Mouse (Mus musculus): Measurements from ENCODE around the gene Cyp2d26.
A peak's percentile ranks its signal among the peaks of the same experiment; 100 is the strongest.
"Not testable (repeated sequence)": the region's sequence is repeated elsewhere in the genome, so short reads cannot be mapped to it uniquely, and the experiment has no call there.

Cyp2d26 gene

DNA sequence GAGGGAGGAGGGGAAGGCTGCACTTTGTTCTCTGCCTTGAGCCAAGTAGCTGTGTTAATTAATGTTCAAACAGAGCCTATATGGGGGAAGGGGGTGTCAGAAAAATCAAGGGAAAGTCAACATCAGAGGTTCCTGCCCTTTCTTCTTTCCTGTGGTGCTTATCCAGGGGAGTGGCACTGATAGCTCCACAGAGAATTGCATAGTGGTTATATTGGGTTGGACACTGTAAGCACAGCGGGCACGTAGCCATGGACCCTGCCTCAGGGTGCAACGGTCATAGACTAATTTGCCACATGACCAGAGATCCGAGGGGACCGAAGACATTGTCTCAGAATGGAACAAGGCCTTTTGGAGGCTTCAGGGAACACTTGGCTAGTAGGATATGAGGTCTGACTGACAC lies at the start of gene Cyp2d26:
Gene Cyp2d26 (minus strand): TSS at position 18 of the 400 bp plus-strand sequence.
- DNase-seq (ENCODE audit: low spot score in 2 of 2) = no peak

- no peak for DNase-seq (ENCODE audit: low spot score in 2 of 2)
These were observed 45.1 kb upstream of the Cyp2d26 start for GRCm38 (mm10) chr15:82839146-82839545.

DNA sequence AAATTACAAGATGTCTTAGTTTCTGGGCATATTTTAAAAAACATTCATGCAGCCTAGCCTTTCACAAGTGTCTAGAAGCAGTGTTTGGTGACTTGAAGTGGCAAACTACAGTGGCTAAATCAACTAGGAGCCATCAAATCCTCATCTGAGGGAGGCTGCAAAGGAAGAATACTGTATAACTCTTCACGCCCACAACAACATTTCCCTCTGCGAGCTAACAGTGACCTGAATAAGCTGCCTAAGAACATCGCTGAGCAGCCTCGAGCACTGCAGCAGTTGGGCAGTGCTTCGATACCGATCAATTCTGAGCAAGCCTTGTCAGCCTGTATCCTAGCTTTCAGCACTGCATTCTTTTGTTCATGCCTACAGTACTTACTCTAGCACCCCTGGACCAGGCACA lies 35.8 kb upstream of the Cyp2d26 start:
- no peak for DNase-seq (ENCODE audit: low spot score in 2 of 2)

- no peak for DNase-seq (ENCODE audit: low spot score in 2 of 2)
These were observed 31.8 kb upstream of the Cyp2d26 start for GRCm38 (mm10) chr15:82825866-82826265.

DNA sequence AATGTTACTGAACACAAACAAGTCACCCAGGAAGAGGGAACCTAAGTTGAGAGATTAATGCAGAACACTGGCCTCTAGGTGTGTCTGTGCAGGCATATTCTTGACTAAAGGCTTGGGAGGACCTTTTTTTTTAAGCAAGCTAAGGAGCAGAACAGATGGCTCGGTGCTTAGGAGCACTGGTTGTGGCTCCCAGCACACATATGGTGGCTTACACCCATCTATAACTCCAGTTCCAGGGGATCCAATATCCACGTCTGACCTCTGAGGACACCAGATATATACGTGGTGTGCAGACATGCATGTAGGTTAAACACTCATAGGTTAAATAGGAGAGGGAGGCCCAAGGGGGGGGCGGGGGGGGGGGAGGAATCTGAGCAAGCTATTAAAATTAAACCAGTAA lies 28.3 kb upstream of the Cyp2d26 start:
- DNase-seq (ENCODE audit: low spot score in 2 of 2) = no peak

GRCm38 (mm10) chr15:82821657-82822056 lies 27.6 kb upstream of the Cyp2d26 start:
- DNase-seq (ENCODE audit: low spot score in 2 of 2) = no peak

DNA sequence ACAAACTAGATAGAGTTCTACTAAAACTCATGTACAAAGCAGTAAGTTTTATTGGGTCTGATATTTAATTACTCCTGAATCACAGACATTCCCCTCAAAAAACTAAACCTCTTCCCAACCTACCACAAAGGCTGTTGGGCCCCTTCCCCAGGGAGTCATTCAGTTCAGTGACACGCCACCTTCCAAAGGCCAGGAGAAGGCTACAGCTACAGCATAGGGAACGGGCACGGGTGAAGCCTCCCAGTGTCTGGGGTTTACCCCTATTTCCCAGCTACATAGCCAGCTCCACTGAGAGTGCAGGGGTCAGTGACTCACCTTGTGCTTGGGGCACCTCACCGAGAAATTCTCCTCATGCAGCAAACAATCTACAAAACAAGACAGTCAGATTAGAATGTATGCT lies 21.2 kb upstream of the Cyp2d26 start:
- no peak for DNase-seq (ENCODE audit: low spot score in 2 of 2)

DNA sequence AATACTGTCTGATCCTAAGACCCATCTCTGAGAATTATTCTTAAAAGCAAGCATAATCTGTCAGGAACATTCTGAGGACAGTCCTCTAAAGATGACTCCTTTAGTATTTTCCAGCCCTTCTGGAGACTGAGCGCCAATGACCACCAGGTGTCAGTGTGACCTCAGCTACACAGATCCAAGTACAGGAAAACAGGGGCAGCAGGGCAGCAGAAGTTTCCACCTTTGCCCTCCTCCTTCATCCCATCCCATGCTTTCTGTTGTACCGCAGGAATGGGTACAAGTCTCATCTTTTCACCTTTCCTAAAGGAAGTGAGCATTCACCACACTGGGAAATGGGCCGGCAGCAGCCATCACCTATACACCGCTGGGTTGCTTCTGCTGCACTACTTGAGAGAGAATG lies 20.7 kb upstream of the Cyp2d26 start:
- peak; percentile 50 to 76 for DNase-seq (ENCODE audit: low spot score in 2 of 2)

DNA sequence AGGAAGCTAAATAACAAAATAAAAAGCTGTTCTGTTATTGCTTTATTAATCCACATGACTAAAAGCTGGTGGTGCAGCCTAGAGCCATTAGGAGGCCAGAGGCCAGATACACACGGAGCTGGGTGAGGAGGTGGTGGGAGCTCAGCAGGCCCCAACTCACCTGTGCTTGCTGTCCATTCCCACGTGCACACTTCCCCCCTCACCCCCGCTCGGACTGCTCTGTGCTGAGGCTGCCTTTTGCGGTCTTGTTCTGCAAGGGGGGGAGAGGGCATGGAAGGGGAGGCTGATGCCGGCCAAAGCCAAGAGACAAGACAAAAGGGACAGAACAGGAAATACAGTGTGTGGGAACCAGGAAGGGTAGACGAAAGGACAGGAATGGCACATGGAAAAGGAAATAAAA lies 20.2 kb upstream of the Cyp2d26 start:
- no peak for DNase-seq (ENCODE audit: low spot score in 2 of 2)

- DNase-seq (ENCODE audit: low spot score in 2 of 2) = no peak
These were observed 16.5 kb upstream of the Cyp2d26 start for GRCm38 (mm10) chr15:82810556-82810955.

GRCm38 (mm10) chr15:82809511-82809910 lies 15.4 kb upstream of the Cyp2d26 start:
- DNase-seq (ENCODE audit: low spot score in 2 of 2) = peak; percentile 41 to 67

DNA sequence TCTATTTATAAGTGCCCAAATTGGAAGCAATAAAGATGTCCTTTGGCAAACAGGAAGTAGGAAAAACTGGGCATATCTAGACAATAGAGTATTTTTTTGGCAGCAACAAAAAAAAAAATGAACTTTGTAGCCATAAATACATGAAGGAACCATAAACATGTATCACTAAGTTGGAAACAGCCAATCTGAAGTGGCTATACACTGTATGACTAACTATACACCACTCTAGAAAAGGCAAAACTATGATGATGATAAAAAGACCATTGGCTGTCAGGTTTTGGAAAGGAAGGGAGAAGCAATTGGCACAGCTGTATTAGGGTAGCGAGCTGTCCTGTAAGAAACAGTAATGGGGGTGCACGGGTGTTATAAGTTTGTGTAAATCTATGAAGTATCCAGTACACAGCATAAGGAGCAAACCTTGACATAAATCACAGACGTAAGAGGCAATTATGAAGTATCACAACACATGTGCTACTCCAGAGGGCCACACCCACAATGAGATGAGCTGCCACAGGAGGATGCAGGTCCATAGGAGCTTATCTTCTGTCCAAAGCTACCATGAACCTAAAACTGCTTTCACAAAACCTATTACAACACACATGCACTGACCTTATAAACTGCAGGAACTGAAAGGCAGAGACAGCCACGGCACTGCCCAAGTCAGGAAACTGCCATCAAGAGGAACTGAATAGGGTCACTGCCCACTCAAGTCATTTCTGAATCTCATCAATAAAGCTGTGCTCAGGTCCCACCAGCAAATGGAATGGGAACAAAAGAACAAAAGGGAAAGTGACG lies 13.1 kb upstream of the Cyp2d26 start:
- no peak for DNase-seq (ENCODE audit: low spot score in 2 of 2)

DNA sequence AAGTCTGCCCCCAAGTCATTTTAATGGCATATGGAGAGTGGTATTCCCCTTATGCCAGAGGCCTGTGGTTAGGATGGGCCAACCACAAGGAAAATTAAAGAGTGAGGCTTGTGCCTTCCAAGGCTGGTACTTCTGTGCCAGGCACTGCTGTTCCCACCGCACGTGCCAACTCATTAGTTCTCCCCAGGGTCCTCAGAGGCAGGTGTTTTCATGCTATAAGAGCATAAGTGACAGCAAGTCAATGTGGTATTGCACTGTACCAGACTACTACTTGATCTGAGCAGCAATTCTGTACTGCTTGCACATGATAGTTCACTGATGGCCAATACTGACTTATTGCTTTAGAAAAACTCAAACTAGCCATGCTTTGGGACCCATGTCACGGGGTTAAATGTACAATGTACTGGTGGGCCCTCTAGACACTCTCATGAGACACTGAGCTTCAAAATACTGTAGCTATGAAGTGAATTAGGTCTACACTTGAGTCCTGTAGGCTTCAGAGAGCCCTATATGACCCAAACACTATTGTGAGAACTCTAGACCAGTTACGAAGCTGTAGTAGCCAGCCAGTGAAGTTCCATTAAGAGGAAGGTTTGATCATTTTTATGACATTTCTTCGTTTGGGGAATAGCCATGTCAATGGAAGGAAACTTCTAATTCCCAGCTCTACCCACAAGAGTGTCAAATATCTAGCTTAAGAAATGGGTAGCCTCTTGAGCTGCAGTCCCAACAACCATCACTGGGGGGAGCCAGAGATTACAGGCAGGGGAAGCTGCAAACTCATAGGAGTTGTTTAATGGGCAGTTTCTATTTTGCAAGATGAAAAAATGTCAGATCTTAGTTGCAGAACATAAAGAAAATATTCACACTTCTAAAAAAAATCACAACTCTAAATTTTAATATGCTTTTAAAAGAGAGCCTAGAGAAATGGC lies 10.9 kb upstream of the Cyp2d26 start:
- peak; percentile 77 to 93 for DNase-seq (ENCODE audit: low spot score in 2 of 2)

GRCm38 (mm10) chr15:82795936-82796440 lies 1.9 kb upstream of the Cyp2d26 start:
- no peak for DNase-seq (ENCODE audit: low spot score in 2 of 2)

GRCm38 (mm10) chr15:82793868-82794267 lies 226 bp downstream of the Cyp2d26 start:
- no peak for DNase-seq (ENCODE audit: low spot score in 2 of 2)

GRCm38 (mm10) chr15:82793454-82793853 lies 640 bp downstream of the Cyp2d26 start:
- DNase-seq (ENCODE audit: low spot score in 2 of 2) = no peak

DNA sequence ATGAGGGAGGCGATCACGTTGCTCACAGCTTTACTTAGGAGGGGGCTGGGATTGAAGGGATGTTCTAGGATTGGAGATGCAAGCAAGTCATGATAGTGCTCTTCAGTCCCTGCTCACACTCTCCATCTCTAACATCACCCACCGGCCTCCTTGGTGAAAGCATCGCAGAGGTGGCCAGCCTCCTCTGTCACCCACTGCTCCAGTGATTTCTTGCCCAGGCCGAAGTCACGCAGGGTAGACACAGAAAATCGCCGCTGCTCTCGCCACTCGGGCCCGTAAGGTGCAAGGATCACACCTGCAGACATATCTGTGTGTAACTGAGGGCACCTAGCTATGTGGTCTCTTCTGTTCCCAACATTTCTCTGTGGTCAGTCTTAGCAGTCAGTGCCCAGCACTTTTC lies 1.5 kb downstream of the Cyp2d26 start:
- DNase-seq (ENCODE audit: low spot score in 2 of 2) = no peak

DNA sequence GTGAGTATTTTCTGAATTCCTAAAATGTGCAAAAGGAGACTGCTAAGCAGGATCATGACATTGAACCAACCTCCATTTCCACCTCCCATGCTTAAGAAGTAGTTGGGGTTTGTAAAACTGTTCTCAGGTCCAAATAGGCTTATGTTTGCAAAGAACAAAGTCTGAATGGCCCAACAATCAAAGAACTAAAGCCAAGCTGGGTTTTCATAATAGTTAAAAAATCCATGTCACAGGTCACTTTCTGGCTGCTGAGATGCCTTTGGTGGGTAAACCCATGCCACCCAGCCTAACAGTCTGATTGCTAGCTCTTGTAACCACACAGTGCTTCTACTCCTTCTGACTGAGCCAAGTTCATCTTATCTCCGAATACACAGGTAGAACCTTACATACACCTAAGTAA lies 9.5 kb downstream of the Cyp2d26 start:
- no peak for DNase-seq (ENCODE audit: low spot score in 2 of 2)

GRCm38 (mm10) chr15:82783800-82784199 lies 10.3 kb downstream of the Cyp2d26 start:
- DNase-seq (ENCODE audit: low spot score in 2 of 2) = no peak

GRCm38 (mm10) chr15:82777856-82778255 lies 16.2 kb downstream of the Cyp2d26 start:
- not testable (repeated sequence) for DNase-seq (ENCODE audit: low spot score in 2 of 2)

GRCm38 (mm10) chr15:82765943-82766342 lies 28.2 kb downstream of the Cyp2d26 start:
- DNase-seq (ENCODE audit: low spot score in 2 of 2) = no peak

- DNase-seq (ENCODE audit: low spot score in 2 of 2) = no peak
These were observed 29.2 kb downstream of the Cyp2d26 start for GRCm38 (mm10) chr15:82764881-82765280.

Data from spleen, postnatal 4 days (tissue).